Mouse (Mus musculus): ENCODE results near the gene Borcs6.
A peak's percentile ranks its signal among the peaks of the same experiment; 100 is the strongest.

The Borcs6 gene

DNA sequence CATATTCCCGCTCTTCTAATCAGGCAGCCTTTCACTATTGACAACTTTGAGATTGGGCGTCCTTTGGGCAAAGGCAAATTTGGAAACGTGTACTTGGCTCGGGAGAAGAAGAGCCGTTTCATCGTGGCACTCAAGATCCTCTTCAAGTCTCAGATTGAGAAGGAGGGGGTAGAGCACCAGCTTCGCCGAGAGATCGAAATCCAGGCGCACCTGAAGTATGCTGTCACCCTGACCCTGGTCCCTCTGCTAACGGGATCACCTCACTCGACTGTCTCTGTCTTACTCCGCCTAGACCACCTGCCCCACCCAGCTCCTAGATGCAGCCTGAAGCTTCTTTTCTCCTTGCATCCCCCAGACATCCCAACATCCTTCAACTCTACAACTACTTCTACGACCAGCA, 11.4 kb upstream of the Borcs6 start:
- DNase-seq (ENCODE audit: low spot score in 2 of 2), result no peak

DNA sequence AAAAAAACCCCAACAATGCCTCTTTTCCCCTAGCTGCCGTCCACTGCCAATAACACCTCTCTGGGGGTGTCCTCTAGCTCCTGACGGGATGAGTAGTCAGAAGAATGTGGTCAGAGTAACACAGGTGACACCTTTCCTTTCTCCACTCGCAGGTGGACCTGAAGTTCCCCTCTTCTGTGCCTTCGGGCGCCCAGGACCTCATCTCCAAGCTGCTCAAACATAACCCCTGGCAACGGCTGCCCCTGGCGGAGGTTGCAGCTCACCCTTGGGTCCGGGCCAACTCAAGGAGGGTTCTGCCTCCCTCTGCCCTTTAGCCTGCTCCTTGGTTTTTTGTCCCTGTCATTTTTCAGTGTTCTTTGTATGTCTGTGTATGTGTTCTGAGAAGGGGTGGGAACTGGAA, 8.8 kb upstream of the Borcs6 start:
- DNase-seq (ENCODE audit: low spot score in 2 of 2), result no peak

DNA sequence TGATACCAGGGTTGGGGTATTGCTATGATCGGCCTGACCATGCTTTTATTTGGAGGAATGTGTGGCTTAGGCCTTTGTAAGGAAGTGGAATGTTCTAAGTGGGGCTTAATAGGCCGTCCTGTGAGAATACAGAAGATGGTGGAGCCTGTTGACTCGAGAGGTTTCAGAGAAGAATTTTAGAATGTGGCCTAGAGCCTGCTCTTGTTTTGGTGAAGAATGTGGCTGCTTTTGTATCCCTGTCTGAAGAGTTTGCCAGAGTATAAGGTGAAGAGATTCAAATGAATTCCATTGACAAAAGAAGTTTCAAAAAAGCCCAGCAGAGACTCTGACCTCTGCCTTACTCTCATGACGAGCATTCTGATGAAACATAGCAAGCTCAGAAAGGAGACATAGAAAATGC, 7.7 kb upstream of the Borcs6 start:
- DNase-seq (ENCODE audit: low spot score in 2 of 2), result no peak

DNA sequence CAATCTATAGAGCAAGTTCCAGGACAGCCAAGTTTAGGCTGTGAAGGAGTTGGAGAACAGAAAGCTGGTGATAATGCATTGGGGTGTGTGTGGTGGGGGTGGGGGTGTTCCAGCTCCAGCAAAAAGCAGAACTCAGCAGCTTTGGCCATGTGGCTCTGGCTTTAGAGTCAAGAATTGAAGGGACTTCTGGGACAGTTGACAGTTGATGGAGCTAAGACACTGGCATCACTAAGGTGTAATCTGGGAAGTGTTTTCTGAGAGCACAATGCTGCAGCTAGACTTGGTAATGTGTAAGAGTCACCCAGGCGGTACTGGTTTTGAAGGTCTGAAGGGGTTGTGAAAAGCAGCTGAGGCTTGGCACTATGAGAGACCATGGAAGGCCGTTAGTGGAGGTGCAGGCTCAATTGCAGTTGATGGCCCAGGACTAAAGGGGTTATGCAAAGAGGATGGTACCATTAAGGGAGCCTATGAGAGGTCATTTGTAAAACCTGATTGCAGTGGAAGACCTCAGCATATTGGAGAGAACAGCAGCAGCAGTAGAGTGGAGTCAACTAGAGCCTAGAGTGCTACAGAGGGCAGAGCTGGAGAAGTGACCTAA, 6.6 kb upstream of the Borcs6 start:
- DNase-seq (ENCODE audit: low spot score in 2 of 2), result no peak

DNA sequence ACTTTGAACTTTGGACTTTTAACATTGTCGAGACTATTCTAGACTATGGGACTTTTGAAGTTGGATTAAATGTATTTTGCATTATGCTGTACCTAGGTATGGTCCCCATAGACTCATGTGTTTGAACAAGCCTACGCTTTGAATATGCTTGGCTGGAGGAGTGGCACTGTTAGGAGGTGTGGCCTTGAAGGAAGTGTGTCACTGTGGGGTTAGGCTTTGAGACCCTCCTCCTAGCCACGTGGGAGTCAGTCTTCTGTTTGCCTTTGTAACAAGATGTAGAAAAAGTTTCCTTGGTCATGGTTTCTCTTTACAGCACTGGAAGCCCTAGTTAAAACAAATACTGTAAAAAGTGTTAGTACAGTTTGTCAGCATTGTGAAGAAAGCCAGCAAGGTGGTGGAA, 5.7 kb upstream of the Borcs6 start:
- DNase-seq (ENCODE audit: low spot score in 2 of 2), result no peak

DNA sequence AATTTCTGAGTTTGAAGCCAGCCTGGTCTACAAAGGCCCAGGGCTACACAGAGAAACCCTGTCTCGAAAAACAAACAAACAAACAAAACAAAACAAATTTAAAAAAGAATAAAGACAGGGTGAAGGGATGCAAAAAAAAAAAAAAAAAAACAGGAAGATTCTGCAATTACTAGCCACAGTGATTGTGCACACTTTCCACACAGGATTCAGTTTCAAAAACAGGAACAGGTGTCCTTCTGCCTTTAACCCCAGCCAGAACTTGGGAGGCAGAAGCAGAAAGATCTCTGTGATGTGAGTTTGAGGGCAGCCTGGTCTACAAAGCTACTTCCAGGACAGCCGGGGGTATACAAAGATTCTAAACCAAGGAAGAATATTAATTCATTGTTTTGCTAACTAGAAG, 1.3 kb upstream of the Borcs6 start:
- no peak for DNase-seq (ENCODE audit: low spot score in 2 of 2)

DNA sequence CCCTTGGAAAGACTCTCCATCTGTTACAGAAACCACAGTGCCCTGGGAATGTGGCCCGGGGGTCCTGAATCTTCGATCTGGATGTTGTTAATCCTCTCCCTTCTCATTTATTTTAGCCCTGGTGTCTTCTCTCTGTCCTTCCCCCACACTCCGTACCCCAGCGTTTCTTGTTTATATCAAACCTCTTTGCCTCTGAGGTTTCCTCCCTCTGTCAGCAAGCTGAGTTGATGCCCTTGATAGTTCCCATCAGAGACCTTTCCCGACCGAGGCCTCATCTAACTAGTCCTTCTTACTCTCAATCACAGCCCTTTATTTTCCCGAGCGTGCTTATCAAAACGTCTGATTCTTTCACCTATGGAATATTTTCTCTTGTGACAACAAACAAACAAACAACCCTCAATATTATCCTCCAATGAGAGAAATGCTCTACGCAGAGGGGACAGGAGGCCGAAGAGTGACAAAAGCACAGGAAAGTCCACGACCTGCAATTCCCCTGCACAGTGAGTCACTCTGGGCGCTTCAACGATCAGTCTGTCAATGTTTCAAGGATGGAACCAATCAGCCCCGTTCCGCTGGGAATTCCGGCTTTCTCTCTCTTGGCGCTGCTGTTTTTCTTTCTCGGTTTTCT, 674 bp upstream of the Borcs6 start:
- no peak for DNase-seq (ENCODE audit: low spot score in 2 of 2)

DNA sequence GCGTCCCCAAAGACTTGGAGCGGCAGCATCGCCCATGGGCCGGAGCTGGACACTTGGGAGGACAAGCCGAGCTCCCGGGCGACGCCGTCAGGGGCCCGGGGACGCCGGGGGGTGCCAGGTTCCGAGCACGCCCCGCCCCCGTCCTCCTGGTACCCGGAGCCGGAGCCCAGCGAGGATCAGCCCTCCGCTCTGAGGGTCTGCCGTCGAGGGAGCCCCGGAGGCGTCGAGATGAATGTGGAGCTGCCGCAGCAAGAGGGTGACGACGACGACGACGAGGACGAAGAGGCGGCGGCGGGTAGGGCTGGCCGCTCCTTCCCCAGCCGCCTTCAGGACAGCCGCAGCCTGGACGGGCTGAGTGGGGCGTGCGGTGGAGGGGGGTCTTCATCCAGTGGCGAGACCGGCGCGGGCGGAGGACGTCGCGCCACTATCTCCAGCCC, 476 bp downstream of the Borcs6 start:
- peak in 1 of 2 experiments; percentile 44 for DNase-seq (ENCODE audit: low spot score in 2 of 2)

DNA sequence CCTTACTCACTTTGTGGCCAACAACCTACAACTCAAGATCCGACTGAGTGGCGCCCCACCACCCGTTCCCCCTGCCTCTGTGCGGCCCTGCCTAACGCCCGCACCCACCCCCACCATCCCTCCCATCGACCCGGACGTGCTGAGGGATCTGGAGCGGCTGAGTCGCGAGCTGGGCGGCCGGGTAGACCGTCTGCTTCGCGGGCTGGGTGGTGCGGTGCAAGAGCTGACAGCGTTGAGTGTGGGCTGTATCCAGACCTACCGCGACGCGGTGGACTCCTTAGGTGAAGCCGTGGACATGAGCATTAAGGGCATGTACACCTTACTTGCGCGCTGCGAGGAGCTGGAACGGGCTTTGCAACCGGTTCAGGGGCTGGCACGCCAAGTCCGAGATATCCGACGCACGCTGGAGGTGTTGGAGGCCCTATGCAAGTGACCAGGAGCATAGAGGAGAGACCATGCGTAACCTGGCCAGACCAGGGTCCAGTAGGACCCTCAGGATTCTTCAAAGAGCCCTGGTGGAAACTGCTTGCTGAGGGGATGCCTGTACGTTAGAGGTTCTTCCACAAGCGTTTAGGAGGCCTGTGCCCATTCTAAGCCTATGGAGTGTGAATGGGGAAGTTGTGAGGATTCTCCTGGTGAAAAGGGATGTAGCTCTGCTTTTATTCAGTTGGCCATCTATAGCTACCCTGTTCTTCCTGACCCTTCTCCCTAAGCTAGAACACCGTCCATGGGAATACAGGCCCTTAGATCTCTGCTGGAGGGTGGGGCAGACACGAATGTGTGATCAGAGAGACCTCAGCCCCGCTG, 1.1 kb downstream of the Borcs6 start:
- DNase-seq (ENCODE audit: low spot score in 2 of 2), result peak; percentile 23 to 38

DNA sequence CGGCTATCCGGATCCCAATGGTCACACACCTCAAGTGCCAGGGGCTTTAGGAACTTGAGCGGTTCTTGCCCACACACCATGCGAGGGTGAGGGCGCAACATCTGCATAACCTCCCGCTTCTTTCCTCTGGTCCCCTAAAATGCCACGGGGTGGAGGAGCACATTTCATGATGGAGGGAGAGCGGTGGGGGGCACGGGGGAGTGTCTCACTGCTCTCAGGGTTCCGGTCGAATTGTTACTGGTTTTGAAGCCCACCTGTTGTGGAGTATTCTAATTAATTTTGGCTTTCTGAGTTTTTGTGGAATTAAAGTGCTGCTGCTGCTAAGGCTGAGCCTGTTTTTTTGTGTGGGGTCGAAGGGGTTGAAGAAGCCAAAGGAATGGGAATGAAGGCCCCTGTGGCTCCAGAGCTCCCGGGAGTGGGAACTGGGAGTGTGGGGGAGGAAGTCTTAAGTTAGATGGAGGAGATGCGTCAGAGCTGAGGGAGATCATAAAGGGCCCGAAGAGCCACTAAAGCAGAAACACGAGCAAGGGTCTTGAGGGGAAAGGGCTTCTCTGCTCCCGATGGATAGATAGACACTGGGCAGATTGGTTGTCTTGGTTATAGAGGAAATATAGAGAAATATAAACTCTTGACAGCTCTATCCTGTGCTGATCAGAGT, 1.9 kb downstream of the Borcs6 start:
- DNase-seq (ENCODE audit: low spot score in 2 of 2), result no peak

DNA sequence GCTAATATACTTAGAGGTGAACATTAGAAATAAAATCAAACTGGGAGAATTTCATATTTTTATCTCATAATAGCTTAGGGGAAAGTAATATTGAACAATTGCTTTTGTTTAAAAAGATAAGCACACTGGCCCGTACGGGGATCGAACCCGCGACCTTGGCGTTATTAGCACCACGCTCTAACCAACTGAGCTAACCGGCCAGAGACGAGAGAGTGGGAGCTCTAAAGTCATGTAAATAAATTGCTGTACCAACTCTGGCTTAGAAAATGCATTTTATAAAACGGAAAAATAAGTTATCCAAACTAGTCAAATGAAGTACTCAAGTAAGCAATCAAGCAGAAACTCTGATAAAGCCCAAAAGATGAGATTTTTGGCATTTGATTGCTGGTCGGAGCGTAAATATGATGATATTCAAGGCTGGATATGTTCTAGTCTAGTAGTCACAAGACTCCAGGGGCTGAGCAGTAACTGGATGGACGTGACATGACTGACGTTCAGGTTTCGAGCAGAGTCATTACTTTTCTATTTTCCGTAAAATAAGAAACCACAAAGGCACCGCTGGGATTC, 2.8 kb downstream of the Borcs6 start:
- peak; percentile 52 to 85 for DNase-seq (ENCODE audit: low spot score in 2 of 2)

DNA sequence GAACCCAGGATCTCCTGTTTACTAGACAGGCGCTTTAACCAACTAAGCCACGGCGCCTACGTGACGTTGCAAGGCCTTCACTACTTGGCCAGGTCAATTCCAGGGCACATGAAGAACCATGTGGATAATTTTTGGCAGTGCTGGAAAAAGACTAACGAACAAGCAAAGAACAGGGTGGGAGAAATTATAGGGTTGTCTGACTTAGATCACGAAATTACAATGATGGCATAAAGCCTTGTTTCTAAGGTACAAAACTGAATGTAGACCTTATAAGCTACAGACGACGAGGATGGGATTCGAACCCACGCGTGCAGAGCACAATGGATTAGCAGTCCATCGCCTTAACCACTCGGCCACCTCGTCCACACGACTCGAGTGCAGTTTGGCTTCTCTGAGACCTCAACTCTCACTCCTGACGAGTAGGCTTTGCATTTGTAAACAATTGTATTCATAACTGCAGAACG, 3.3 kb downstream of the Borcs6 start:
- peak; percentile 89 to 97 for DNase-seq (ENCODE audit: low spot score in 2 of 2)

DNA sequence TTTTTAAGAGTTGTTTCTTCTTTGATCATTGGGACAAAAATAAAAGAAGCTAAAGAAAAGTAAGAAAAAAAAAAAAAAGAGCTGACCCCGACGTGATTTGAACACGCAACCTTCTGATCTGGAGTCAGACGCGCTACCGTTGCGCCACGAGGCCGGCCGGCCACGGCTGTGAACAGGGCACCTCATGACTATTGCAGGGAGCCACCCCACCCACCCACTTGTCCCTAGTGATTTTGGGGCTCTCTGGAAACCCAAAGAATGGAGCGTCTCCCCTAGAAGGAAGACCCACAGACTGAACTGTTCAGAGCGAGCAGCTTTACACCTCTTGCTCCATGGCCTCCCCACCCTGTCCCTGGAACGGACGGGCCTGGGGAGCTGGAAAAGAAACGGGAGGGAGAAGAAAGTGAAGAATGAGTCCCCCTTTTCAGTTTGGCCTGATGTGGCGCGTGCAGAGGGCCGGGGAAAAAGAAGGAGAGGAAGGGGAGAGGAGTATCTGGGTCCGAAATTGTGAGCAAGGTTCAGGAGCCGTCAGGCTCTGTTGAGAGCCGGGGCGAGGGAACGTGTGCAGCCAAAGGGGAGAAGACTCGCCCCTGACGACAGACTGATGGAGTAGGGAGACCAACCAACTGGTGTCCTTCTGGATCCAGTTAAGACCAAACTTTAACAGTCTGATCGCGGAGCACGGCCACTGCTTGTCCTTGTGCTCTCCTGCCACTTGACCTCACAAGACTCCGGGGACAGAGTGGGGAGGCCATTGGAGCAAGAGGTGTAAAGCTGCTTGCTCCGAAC, 4.1 kb downstream of the Borcs6 start:
- peak; percentile 70 to 76 for DNase-seq (ENCODE audit: low spot score in 2 of 2)

DNA sequence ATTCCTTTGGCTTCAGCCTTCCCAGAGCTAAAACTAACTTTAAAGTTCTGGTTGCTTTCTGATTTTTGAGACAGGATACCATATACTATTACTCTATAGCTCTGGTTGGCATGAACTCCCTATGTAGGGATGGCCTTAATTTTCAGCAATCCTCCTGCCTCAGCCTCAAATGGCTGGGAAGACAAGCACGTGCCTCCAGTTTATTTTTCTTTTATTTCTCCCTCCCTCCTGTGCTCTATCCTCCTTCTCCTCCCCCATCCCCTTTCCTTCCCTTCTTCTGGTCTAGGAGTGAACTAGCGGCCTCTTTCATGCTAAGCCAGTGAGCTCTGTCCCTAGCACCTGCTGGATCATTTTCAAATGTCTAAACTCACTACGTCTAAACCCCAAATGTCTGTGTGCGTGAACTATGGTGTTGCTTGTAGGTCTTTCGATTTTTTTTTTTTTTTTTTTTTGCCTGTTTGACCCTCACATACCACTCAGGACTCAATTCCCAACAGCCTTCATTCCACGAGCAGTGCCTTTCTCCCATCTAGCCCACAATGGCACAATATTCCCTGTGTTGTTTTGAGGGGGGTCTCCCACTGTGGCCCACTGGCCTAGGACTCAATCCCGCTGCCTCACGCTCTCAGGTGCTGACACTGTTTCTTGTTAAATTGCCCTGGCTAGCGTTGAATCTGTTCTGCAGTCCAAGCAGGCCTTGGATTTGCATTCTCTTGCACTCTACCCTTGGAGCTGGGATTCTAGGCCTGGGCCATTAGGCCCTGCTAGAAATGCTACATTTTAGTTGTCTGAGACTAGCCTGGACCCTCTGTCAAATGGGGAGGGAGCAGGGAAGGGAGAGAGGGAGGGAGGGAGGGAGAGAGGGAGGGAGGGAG, 5.0 kb downstream of the Borcs6 start:
- no peak for DNase-seq (ENCODE audit: low spot score in 2 of 2)

DNA sequence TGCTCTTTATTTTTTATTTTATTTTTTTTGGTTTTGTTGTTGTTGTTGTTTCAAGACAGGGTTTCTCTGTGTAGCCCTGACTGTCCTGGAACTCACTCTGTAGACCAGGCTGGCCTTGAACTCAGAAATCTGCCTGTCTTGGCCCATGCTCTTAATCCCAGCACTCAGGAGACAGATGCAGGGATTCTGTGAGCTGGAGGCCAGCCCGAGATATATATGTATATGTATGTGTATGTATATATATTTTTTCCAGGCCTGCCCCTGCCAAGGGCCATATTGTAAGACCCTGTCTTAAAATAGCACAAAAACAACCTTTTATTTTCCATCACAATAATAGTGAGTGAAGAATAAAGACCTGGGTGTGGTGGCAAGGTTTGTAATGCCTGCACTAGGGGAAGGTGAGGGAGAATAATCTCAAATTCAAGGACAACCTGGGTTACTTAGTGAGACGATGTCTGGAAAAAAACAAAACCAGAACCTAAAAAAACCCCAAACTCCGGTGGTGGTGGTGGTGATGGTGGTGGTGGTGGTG, 5.9 kb downstream of the Borcs6 start:
- no peak for DNase-seq (ENCODE audit: low spot score in 2 of 2)

DNA sequence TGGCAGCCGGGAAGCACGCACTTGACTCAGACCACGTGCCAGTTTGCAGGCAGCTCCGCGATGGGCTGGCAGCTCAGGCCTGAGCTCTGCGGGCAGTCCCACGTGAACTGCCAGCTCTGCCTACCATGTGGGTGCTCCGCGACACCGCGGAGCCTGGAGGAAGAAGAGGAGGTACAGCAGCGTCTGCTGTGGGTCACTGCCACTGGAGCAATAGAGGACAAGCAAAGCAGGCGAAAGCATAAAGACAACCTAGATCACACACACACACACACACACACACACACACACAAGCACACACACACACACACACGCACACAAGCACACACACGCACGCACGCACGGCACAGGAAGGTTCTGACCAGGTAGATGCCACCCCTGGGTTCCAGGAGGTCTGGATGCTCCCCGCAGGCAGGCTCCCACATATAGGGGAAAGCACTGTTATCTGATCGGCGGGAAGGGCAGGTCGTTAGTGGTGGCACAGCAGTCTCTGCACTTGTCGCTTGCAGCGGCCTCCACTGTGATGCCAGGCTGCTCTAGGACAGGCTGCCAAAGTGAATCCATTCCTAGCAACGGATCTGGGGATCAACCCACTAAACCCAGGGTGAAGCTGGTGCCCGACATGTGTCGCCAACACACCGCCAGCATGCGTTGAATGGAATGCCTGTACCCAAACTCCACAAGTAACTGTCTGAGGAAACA, 6.8 kb downstream of the Borcs6 start:
- peak in 1 of 2 experiments; percentile 42 for DNase-seq (ENCODE audit: low spot score in 2 of 2)

DNA sequence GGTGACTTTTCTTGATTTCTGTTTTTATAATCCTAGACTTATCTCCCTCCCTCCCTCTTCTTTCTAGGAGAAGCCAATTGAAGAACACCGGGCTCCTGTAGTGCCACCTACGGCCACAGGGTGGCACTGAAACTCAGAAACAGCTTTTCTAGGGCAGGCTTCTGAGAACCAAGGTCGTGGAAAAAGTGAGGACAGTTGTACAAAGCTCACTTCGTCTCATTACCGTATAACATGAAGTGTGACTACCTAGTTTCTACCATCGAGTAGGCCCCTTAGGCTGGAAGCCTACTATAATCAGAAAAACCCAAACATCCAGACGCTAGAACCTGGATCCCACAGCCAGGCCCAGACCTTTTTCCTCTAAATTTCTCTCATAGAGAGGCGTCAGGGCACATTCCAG, 7.4 kb downstream of the Borcs6 start:
- DNase-seq (ENCODE audit: low spot score in 2 of 2), result peak; percentile 78 to 91

DNA sequence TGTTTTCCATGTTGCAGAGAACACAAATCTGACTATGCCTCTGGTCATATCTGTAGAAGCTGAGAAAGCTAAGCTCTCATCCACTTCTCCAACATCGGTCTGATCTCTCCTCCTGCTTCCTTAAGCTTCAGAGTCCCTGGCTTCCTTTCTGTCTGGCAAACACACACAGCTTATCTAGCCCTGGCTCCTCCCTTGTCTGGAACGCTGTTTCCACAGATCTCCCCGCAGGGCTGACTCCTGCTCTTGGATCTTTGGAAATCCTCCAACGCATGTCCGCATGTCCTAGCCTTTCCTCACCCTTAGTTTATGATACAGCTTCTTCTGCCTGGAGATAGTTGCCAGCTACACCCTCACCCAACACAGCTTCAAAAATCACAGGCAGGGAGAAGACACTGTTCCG, 8.1 kb downstream of the Borcs6 start:
- DNase-seq (ENCODE audit: low spot score in 2 of 2), result peak in 1 of 2 experiments; percentile 78

DNA sequence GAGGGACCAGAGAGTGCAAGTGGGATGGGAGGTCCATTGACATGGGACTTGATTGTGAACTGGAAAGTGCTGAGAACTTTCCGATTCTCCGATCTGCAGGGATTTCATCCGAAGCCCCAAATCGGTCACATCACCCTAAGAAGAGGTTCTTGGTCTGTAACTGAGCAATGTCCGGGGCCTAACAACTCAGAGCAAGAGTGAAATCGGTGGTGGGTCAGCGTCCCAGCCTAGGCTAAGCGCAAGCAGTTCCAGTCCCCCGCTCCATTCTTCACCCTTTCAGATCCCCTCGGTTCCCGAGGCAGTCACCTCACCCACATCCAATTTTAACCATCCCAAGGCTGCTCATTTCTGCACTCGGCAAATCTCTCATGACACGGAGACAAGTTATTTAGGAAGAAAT, 10.6 kb downstream of the Borcs6 start:
- DNase-seq (ENCODE audit: low spot score in 2 of 2), result no peak
